Mouse (Mus musculus) cerebellum, adult 2 months (tissue): ENCODE measurements around the gene Shld2. TPM values are rescaled to one million over a fixed set of nuclear protein-coding genes. Genes with fewer than 3 reads are reported as not detected.
A peak's percentile ranks its signal among the peaks of the same experiment; 100 is the strongest.

Experiments
- DNase-seq, 2 experiments: peaks; one replicate each; pipeline ENCODE4 v3.0.0; 2021
- H3K27ac ChIP-seq: fragments of 200-500 bp; 2 replicates; pipeline ENCODE4 v1.5.1; 2012; ENCODE audit warnings: low read length, control low read depth, inconsistent platforms; ENCODE audit not compliant: insufficient read depth
- H3K27me3 ChIP-seq: fragments of 200-500 bp; 2 replicates; pipeline ENCODE4 v1.6.1; 2012; ENCODE audit warnings: inconsistent platforms, mild to moderate bottlenecking, low read length, moderate library complexity; ENCODE audit not compliant: control insufficient read depth, insufficient read depth
- H3K4me1 ChIP-seq: fragments of 200-500 bp; 2 replicates; pipeline ENCODE4 v1.6.1; 2011; ENCODE audit warnings: low read length; ENCODE audit not compliant: control insufficient read depth, insufficient read depth
- H3K4me3 ChIP-seq: fragments of 200-500 bp; replicated peaks from 2 replicates; pipeline ENCODE3; 2011; ENCODE audit warnings: mild to moderate bottlenecking, low read depth, low read length, control low read depth; ENCODE audit not compliant: insufficient read depth
- CTCF ChIP-seq: fragments of 200-500 bp; IDR thresholded peaks from 2 replicates; pipeline ENCODE4 v1.5.1; 2011; ENCODE audit warnings: low read depth, mild to moderate bottlenecking, control low read depth, low read length, moderate library complexity, borderline replicate concordance; ENCODE audit not compliant: insufficient read depth
- POLR2A ChIP-seq: fragments of 200-500 bp; IDR thresholded peaks from 2 replicates; pipeline ENCODE4 v1.6.1; 2011; ENCODE audit warnings: low read length, control low read depth, borderline replicate concordance; ENCODE audit not compliant: insufficient read depth
- WGBS: fragments of 180-500 bp; shearing (Covaris S2); methylation state at CpG from one replicate; pipeline ENCODE4 v1.1.7; 2018; 5-methylcytosine and 5-hydroxymethylcytosine counted together
- polyA plus RNA-seq: library from polyadenylated mRNA; depleted of rRNA; stranded (reverse); fragments of >200 nt; gene quantifications from 2 replicates; pipeline ENCODE4 v1.2.3, GENCODE M21; 2012

Gene Shld2
- polyA plus RNA-seq, 1 experiment: 4.5 TPM

DNA sequence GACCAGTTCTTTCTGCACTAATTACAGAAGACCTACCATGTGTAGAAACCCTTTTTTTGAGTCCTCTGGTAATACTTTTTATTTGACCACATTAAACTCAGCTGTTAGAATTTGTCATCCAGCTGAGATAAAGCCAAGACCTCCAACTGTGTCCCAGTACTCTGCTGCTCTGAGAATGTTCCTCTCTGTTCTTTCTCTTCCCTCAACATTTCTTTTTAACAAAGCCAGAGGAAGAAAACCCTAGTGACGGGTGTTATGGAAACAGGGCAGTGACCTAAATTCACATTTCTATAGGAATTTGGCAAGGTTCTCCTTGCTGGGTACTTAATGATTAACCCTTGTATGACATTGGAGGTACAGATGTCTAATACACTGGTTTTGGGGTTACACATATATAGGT lies 29.2 kb upstream of the Shld2 start:
- Histone ChIP-seq H3K4me1 (no peaks in the 10 kb centered on the region), H3K27me3 (no peaks in the 10 kb centered on the region), H3K27ac (no peak overlapping the region), H3K4me3 (no peak overlapping the region)
- TF ChIP-seq POLR2A (no peak), CTCF (no peak)
- 36% methylated on average over 1 of the region's 1 CpGs for WGBS
- DNase-seq: peak in 1 of 2 experiments; percentile 40

GRCm38 (mm10) chr14:34332476-34332875 lies 22.2 kb upstream of the Shld2 start:
- 83% methylated on average over 5 of the region's 5 CpGs for WGBS
- Histone ChIP-seq H3K27ac (no peak overlapping the region), H3K4me3 (no peak overlapping the region), H3K27me3 (no peaks in the 10 kb centered on the region), H3K4me1 (no peaks in the 10 kb centered on the region)
- no peak for TF ChIP-seq POLR2A
- TF ChIP-seq CTCF: no peak
- DNase-seq: peak in 1 of 2 experiments; percentile 42

- peak in 1 of 2 experiments; percentile 36 for DNase-seq
- Histone ChIP-seq H3K4me1 (no peaks in the 10 kb centered on the region), H3K27ac (no peak overlapping the region), H3K4me3 (no peak overlapping the region), H3K27me3 (no peaks in the 10 kb centered on the region)
- no peak for TF ChIP-seq POLR2A
- no peak for TF ChIP-seq CTCF
- WGBS: 73% methylated on average over 3 of the region's 3 CpGs
Measured at GRCm38 (mm10) chr14:34331886-34332285, 21.6 kb upstream of the Shld2 start.

DNA sequence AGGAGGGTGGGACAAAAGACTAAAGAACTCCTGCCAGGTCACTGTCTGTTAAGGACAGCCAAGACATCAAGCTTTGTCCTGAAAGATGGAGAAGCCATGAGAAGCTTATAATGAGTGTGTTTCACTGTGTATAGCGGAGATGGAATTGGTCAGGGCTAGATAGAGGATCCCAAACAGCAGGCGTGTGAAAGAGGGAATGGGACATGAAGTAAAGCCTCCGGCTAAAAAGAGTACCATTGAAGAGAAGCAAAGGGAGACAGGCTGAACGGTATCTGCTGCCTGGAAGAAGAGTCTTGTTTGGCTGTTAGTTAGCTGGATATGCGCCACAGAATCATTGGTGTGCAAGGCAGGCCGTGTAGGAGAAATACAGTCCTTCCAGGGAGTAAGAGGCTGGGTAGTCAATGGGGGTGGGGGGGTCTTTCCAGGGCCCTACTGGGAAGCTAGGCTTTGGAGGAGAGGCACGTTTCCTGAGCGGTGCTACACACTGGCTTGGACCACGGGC lies 20.4 kb upstream of the Shld2 start:
- 79% methylated on average over 9 of the region's 9 CpGs for WGBS
- no peak overlapping the region for H3K27ac ChIP-seq
- H3K4me3 ChIP-seq: no peak overlapping the region
- no peaks in the 10 kb centered on the region for H3K27me3 ChIP-seq
- DNase-seq: peak in 1 of 2 experiments; percentile 15
- H3K4me1 ChIP-seq: no peaks in the 10 kb centered on the region
- TF ChIP-seq CTCF (no peak), POLR2A (no peak)

- Histone ChIP-seq H3K4me1 (no peaks in the 10 kb centered on the region), H3K27me3 (no peaks in the 10 kb centered on the region), H3K4me3 (no peak overlapping the region), H3K27ac (no peak overlapping the region)
- DNase-seq: no peak
- TF ChIP-seq CTCF: no peak
- 85% methylated on average over 1 of the region's 1 CpGs for WGBS
Measured at GRCm38 (mm10) chr14:34327618-34328017, 17.3 kb upstream of the Shld2 start.

DNA sequence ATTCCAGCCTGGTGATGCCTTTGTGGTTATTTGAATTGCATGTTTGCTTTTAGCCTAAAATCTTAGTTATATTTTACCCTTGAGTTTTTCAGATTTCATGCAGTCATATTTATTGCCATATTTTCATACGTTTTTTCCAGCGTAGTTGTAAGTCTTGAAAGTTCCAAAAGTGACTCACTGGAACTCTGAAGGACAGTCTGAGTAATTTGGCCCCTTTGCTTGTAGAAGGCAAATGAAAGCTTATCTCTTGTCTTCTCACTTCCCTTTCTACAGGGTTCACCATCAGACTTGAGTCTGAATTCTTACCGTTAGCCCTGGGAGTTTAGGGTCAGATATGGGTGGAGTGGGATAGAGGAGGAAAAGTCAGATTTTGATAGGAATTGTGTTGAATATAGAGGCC lies 16.3 kb upstream of the Shld2 start:
- TF ChIP-seq CTCF (no peak), POLR2A (no peak)
- WGBS: 96% methylated on average over 3 of the region's 3 CpGs
- no peaks in the 10 kb centered on the region for H3K27me3 ChIP-seq
- no peak overlapping the region for H3K4me3 ChIP-seq
- no peak for DNase-seq
- H3K4me1 ChIP-seq: no peaks in the 10 kb centered on the region
- H3K27ac ChIP-seq: no peak overlapping the region

DNA sequence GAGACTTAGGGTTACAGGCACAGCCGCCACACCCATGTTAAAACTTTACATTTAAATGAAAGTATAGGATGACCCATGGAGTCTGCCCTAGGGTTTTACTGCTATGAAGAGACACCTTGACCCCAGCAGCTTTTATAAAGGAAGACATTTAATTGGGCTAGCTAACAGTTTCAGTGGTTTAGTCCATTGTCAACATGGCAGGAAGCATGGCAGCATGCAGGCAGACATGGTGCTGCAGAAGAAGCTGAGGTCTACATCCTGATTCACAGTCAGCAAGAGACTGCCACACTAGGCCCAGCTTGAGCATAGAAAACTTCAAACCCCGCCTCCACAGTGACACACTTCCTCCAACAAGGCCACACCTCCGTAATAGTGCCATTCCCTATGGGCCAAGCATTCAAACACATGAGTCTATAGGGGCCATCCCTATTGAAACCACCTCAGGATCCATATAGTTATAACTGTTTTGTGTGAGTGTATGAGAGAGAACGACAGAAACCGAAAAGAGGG lies 13.3 kb upstream of the Shld2 start:
- no peaks in the 10 kb centered on the region for H3K4me1 ChIP-seq
- H3K27me3 ChIP-seq: no peaks in the 10 kb centered on the region
- H3K27ac ChIP-seq: no peak overlapping the region
- WGBS: 98% methylated on average over 5 of the region's 5 CpGs
- no peak for DNase-seq
- TF ChIP-seq POLR2A (no peak), CTCF (no peak)
- no peak overlapping the region for H3K4me3 ChIP-seq

DNA sequence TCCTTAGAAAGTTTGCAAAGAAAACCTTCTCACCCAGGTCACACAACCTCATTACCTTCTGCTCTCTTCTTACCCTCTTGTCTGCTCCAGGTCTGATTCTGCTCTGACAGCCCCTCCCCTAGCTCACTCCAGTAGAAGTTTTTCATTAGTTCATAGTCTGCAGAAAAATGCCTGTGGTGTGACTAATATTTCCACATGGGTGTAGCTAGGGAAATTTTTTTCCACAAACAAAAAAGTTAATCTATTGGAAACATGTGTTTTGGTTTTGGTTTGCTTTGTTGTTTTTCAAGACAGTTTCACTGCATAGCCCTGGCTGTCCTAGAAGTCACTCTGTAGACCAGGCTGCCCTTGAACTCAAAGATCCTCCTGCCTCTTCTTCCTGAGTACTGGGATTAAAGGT lies 7.8 kb upstream of the Shld2 start:
- no peak overlapping the region for H3K4me3 ChIP-seq
- H3K27ac ChIP-seq: no peak overlapping the region
- DNase-seq: no peak
- H3K27me3 ChIP-seq: no peaks in the 10 kb centered on the region
- TF ChIP-seq POLR2A (no peak), CTCF (no peak)
- no peaks in the 10 kb centered on the region; the same call in 1 of the 2 replicates for H3K4me1 ChIP-seq
